17 mouse cellular contexts compared by ENCODE assay signal in genomic region chr8:70960703-70961472, GRCm38 (mm10).
"Had no signal": no experiment of that assay in that cellular context is flagged by ENCODE, and none has a peak within 500 bp of the region (broad histone marks: within the 10 kb centered on the region; RNA-seq: fewer than 3 reads in every experiment).

No protein-coding gene starts in this region.

- H3K4me3 ChIP-seq: left cerebral cortex, adult 2 months; limb, embryonic 10.5 days; liver, embryonic 15.5 days; megakaryocyte, embryonic 14.5 days; midbrain, embryonic 15.5 days; neural tube, embryonic 12.5 days; stomach, embryonic 15.5 days had no signal

- H3K4me2 ChIP-seq: liver, embryonic 11.5 days; liver, embryonic 15.5 days; midbrain, embryonic 11.5 days; midbrain, embryonic 15.5 days; neural tube, embryonic 12.5 days; stomach, embryonic 15.5 days had no signal

- H3K9me3 ChIP-seq: limb, embryonic 10.5 days; liver, embryonic 15.5 days; megakaryocyte, embryonic 14.5 days; midbrain, embryonic 15.5 days; neural tube, embryonic 12.5 days; stomach, embryonic 15.5 days had no signal

- H3K4me1 ChIP-seq: limb, embryonic 10.5 days; liver, embryonic 15.5 days; midbrain, embryonic 15.5 days; neural tube, embryonic 12.5 days; stomach, embryonic 15.5 days had no signal

- DNase-seq: kidney, adult 8-10 months; kidney, postnatal 14 days; lung, postnatal 10 days; retina, postnatal 1 day; right cerebral cortex, postnatal 14 days; thymus, adult 18-20 months; thymus, postnatal 14 days had no signal

- H3K27ac ChIP-seq: left cerebral cortex, adult 2 months; limb, embryonic 10.5 days; liver, embryonic 15.5 days; macrophage; midbrain, embryonic 15.5 days; neural tube, embryonic 12.5 days; stomach, embryonic 15.5 days had no signal

- H3K27me3 ChIP-seq: liver, embryonic 15.5 days; midbrain, embryonic 15.5 days; stomach, embryonic 15.5 days had no signal

- H3K9ac ChIP-seq: liver, embryonic 15.5 days; midbrain, embryonic 15.5 days; neural tube, embryonic 12.5 days; stomach, embryonic 15.5 days had no signal

- H3K36me3 ChIP-seq: limb, embryonic 10.5 days; liver, embryonic 15.5 days; midbrain, embryonic 15.5 days; neural tube, embryonic 12.5 days; stomach, embryonic 15.5 days had no signal

- ATAC-seq: midbrain, embryonic 15.5 days had no signal
